Mouse (Mus musculus): ENCODE measurements around the gene Cd36. TPM values are rescaled to one million over a fixed set of nuclear protein-coding genes. Genes with fewer than 3 reads are reported as not detected.
"Not testable (repeated sequence)": the region's sequence is repeated elsewhere in the genome, so short reads cannot be mapped to it uniquely, and the experiment has no call there.

The Cd36 gene
- polyA plus RNA-seq, 1 experiment from 2014 or later: 0.75 TPM

GRCm38 (mm10) chr5:17898948-17899347 is 10.3 kb upstream of the Cd36 start:
- Histone ChIP-seq H3K27me3 (ENCODE audit: control insufficient read depth, insufficient read depth, low read length) (no peaks in the 10 kb centered on the region), H3K4me1 (ENCODE audit: control insufficient read depth, insufficient read depth, low read length) (no peaks in the 10 kb centered on the region), H3K36me3 (ENCODE audit: control insufficient read depth, insufficient read depth, low read length) (no peaks in the 10 kb centered on the region), H3K9ac (ENCODE audit: low read length) (no peak overlapping the region), H3K4me3 (ENCODE audit: low read depth, low read length) (no peak overlapping the region), H3K9me3 (ENCODE audit: control insufficient read depth, low read length) (no peaks in the 10 kb centered on the region), H3K27ac (replicated peaks; ENCODE audit: low read depth, low read length) (no peak overlapping the region), H3K4me2 (ENCODE audit: low read depth, severe bottlenecking) (no peak overlapping the region)
- no peak for DNase-seq (ENCODE audit: low spot score)
- WGBS: 67% methylated on average over 3 of the region's 3 CpGs
- no peak for ATAC-seq (ENCODE audit: insufficient number of reproducible peaks, low FRiP score, low TSS enrichment, low read depth)

- not testable (repeated sequence) for H3K4me3 ChIP-seq (ENCODE audit: low read depth, low read length); H3K9ac ChIP-seq (ENCODE audit: low read length); ATAC-seq (ENCODE audit: insufficient number of reproducible peaks, low FRiP score, low TSS enrichment, low read depth); DNase-seq (ENCODE audit: low spot score); H3K27me3 ChIP-seq (ENCODE audit: control insufficient read depth, insufficient read depth, low read length); H3K36me3 ChIP-seq (ENCODE audit: control insufficient read depth, insufficient read depth, low read length); H3K4me2 ChIP-seq (ENCODE audit: low read depth, severe bottlenecking); H3K4me1 ChIP-seq (ENCODE audit: control insufficient read depth, insufficient read depth, low read length); H3K27ac ChIP-seq (replicated peaks; ENCODE audit: low read depth, low read length); H3K9me3 ChIP-seq (ENCODE audit: control insufficient read depth, low read length)
- WGBS: 92% methylated on average over 5 of the region's 5 CpGs
Measured at GRCm38 (mm10) chr5:17897641-17898040, 9.0 kb upstream of the Cd36 start.

DNA sequence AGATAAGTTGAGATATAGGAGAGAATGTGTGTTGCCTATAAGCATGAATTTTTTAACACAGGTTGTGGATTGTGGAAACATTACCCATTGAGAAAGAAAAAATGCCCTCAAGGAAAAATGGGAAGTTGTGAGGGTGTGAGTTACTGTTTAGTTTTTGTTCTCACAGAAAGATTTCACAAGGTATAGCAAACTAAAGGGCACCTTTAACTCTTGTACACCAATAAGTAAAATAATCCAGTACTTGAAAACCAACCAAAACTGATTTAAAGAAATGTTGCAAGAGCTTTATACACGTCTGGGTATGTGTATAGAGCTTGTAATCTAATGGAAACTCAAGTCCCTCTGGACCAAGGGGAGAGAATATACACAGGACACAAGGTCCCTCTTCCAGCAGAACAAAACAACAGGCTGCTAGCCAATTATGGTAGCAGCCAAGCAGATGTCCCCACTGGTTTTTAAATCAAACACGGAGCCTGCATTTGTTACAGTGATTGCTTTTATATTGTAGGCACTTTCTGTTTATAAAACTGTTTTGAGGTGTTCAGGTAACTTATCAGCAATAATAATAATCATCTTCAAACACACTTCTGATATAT is 5.1 kb upstream of the Cd36 start:
- WGBS: 79% methylated on average over 2 of the region's 2 CpGs

DNA sequence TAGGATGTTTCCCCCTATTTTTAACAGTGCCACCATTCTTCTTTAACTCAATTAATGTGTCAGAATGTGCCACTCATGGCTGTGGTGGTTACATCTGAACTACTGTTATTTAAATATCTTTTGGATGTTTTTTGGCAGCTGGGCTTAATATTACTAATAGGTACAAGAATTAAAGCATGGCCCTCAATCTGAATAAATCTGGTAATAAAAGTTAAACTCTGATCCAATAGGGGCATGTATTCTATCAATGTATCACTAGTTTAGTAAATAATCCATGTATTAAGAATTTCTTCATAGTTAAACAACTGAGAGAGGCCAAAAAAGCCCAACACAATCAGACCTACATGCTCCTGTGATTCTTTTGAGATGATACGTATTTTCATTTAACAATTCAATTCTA is 690 bp upstream of the Cd36 start:
- Histone ChIP-seq H3K9ac (ENCODE audit: low read length) (no peak overlapping the region), H3K4me1 (ENCODE audit: control insufficient read depth, insufficient read depth, low read length) (no peaks in the 10 kb centered on the region), H3K36me3 (ENCODE audit: control insufficient read depth, insufficient read depth, low read length) (no peaks in the 10 kb centered on the region), H3K4me2 (ENCODE audit: low read depth, severe bottlenecking) (no peak overlapping the region), H3K9me3 (ENCODE audit: control insufficient read depth, low read length) (no peaks in the 10 kb centered on the region), H3K4me3 (ENCODE audit: low read depth, low read length) (no peak overlapping the region), H3K27ac (replicated peaks; ENCODE audit: low read depth, low read length) (no peak overlapping the region), H3K27me3 (ENCODE audit: control insufficient read depth, insufficient read depth, low read length) (no peaks in the 10 kb centered on the region)
- 92% methylated on average over 1 of the region's 1 CpGs for WGBS
- DNase-seq (ENCODE audit: low spot score): no peak
- no peak for ATAC-seq (ENCODE audit: insufficient number of reproducible peaks, low FRiP score, low TSS enrichment, low read depth)

More for the DNA sequence above, 5.1 kb upstream of the Cd36 start:
- H3K9me3 ChIP-seq (ENCODE audit: control insufficient read depth, low read length): no peaks in the 10 kb centered on the region
- H3K27me3 ChIP-seq (ENCODE audit: control insufficient read depth, insufficient read depth, low read length): no peaks in the 10 kb centered on the region
- ATAC-seq (ENCODE audit: insufficient number of reproducible peaks, low FRiP score, low TSS enrichment, low read depth) (no peak), DNase-seq (ENCODE audit: low spot score) (no peak)
- H3K4me3 ChIP-seq (ENCODE audit: low read depth, low read length): no peak overlapping the region
- H3K9ac ChIP-seq (ENCODE audit: low read length): no peak overlapping the region
- no peaks in the 10 kb centered on the region for H3K36me3 ChIP-seq (ENCODE audit: control insufficient read depth, insufficient read depth, low read length)
- no peak overlapping the region for H3K27ac ChIP-seq (replicated peaks; ENCODE audit: low read depth, low read length)
- H3K4me1 ChIP-seq (ENCODE audit: control insufficient read depth, insufficient read depth, low read length): no peaks in the 10 kb centered on the region
- H3K4me2 ChIP-seq (ENCODE audit: low read depth, severe bottlenecking): no peak overlapping the region

- 92% methylated on average over 3 of the region's 3 CpGs for WGBS
- ATAC-seq (ENCODE audit: insufficient number of reproducible peaks, low FRiP score, low TSS enrichment, low read depth): no peak
- no peak for DNase-seq (ENCODE audit: low spot score)
- H3K27ac ChIP-seq (replicated peaks; ENCODE audit: low read depth, low read length): no peak overlapping the region
- H3K36me3 ChIP-seq (ENCODE audit: control insufficient read depth, insufficient read depth, low read length): no peaks in the 10 kb centered on the region
- no peaks in the 10 kb centered on the region for H3K27me3 ChIP-seq (ENCODE audit: control insufficient read depth, insufficient read depth, low read length)
- no peak overlapping the region for H3K4me2 ChIP-seq (ENCODE audit: low read depth, severe bottlenecking)
- no peak overlapping the region for H3K4me3 ChIP-seq (ENCODE audit: low read depth, low read length)
- H3K4me1 ChIP-seq (ENCODE audit: control insufficient read depth, insufficient read depth, low read length): no peaks in the 10 kb centered on the region
- H3K9me3 ChIP-seq (ENCODE audit: control insufficient read depth, low read length): no peaks in the 10 kb centered on the region
- no peak overlapping the region for H3K9ac ChIP-seq (ENCODE audit: low read length)
Measured at GRCm38 (mm10) chr5:17886377-17886776, 2.2 kb downstream of the Cd36 start.

- no peaks in the 10 kb centered on the region for H3K9me3 ChIP-seq (ENCODE audit: control insufficient read depth, low read length)
- 83% methylated on average over 3 of the region's 3 CpGs for WGBS
- no peak overlapping the region for H3K4me3 ChIP-seq (ENCODE audit: low read depth, low read length)
- no peaks in the 10 kb centered on the region for H3K27me3 ChIP-seq (ENCODE audit: control insufficient read depth, insufficient read depth, low read length)
- H3K36me3 ChIP-seq (ENCODE audit: control insufficient read depth, insufficient read depth, low read length): no peaks in the 10 kb centered on the region
- no peak overlapping the region for H3K4me2 ChIP-seq (ENCODE audit: low read depth, severe bottlenecking)
- no peak overlapping the region for H3K9ac ChIP-seq (ENCODE audit: low read length)
- no peak overlapping the region for H3K27ac ChIP-seq (replicated peaks; ENCODE audit: low read depth, low read length)
- ATAC-seq (ENCODE audit: insufficient number of reproducible peaks, low FRiP score, low TSS enrichment, low read depth) (no peak), DNase-seq (ENCODE audit: low spot score) (no peak)
- H3K4me1 ChIP-seq (ENCODE audit: control insufficient read depth, insufficient read depth, low read length): no peaks in the 10 kb centered on the region
Measured at GRCm38 (mm10) chr5:17883357-17883875, 5.2 kb downstream of the Cd36 start.

DNA sequence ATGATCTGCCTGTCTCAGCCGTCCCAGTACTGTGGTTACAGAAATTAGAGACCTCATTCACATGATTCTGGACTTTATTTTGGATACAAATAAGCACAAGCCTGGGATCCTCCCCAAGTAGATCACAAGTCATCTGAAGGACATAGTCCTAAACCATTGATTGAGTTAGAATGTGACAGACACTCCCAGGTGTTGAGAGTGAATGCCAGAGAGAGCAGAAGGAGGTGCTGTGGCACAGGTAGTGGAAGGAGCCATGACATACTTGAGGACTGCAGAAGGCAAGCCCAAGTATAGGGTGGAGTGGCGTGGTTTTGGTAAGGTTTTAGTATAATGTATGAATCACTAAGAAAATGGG is 7.1 kb downstream of the Cd36 start:
- 80% methylated on average over 2 of the region's 2 CpGs for WGBS
- ATAC-seq (ENCODE audit: insufficient number of reproducible peaks, low FRiP score, low TSS enrichment, low read depth): no peak
- no peak overlapping the region for H3K27ac ChIP-seq (replicated peaks; ENCODE audit: low read depth, low read length)
- H3K4me3 ChIP-seq (ENCODE audit: low read depth, low read length): no peak overlapping the region
- no peak overlapping the region for H3K9ac ChIP-seq (ENCODE audit: low read length)
- H3K9me3 ChIP-seq (ENCODE audit: control insufficient read depth, low read length): no peaks in the 10 kb centered on the region
- no peaks in the 10 kb centered on the region for H3K27me3 ChIP-seq (ENCODE audit: control insufficient read depth, insufficient read depth, low read length)
- no peak overlapping the region for H3K4me2 ChIP-seq (ENCODE audit: low read depth, severe bottlenecking)
- no peak for DNase-seq (ENCODE audit: low spot score)
- no peaks in the 10 kb centered on the region for H3K4me1 ChIP-seq (ENCODE audit: control insufficient read depth, insufficient read depth, low read length)
- H3K36me3 ChIP-seq (ENCODE audit: control insufficient read depth, insufficient read depth, low read length): no peaks in the 10 kb centered on the region

DNA sequence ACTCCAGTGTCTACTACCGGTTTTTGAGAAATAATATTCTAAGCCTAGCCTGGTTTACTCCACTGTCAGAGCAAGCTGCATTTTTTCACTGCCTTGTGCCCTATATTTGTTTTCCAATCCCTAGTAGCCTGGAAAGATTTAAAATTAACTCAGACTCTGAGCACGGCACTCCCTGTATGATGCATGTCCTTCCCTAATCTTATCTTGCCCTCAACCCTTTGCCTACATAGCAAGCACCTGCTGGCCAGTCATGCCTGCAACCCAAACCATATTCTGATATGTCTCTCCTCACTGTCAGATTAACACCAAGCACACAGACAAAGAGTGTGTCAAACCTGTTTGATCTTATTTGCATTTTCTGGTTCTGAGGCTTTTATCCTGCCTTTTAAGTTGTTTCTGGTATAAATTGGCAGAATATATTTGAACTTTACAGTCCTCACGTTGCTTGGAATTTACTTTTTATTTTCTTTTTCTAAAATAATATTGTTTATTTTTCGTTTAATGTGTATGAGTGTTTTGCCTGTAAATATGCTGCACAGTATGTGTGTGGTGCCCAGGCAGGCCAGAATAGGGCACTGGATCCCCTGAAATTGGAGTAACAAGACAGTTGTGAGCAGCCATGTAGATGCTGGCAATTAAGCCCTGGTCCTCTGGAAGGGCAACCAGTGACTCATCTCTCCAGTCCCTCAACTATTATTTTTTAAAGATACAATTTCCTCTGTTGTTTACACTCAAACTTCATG is 7.6 kb downstream of the Cd36 start:
- H3K27me3 ChIP-seq (ENCODE audit: control insufficient read depth, insufficient read depth, low read length): no peaks in the 10 kb centered on the region
- ATAC-seq (ENCODE audit: insufficient number of reproducible peaks, low FRiP score, low TSS enrichment, low read depth): no peak
- H3K4me3 ChIP-seq (ENCODE audit: low read depth, low read length): no peak overlapping the region
- 84% methylated on average over 4 of the region's 4 CpGs for WGBS
- no peaks in the 10 kb centered on the region for H3K9me3 ChIP-seq (ENCODE audit: control insufficient read depth, low read length)
- DNase-seq (ENCODE audit: low spot score): no peak
- no peak overlapping the region for H3K4me2 ChIP-seq (ENCODE audit: low read depth, severe bottlenecking)
- no peaks in the 10 kb centered on the region for H3K36me3 ChIP-seq (ENCODE audit: control insufficient read depth, insufficient read depth, low read length)
- no peak overlapping the region for H3K9ac ChIP-seq (ENCODE audit: low read length)
- H3K4me1 ChIP-seq (ENCODE audit: control insufficient read depth, insufficient read depth, low read length): no peaks in the 10 kb centered on the region
- H3K27ac ChIP-seq (replicated peaks; ENCODE audit: low read depth, low read length): no peak overlapping the region
